Mouse (Mus musculus) heart, postnatal 4 days (tissue): ENCODE results near the gene Hdlbp. TPM values are rescaled to one million over a fixed set of nuclear protein-coding genes. Genes with fewer than 3 reads are reported as not detected.
A peak's percentile ranks its signal among the peaks of the same experiment; 100 is the strongest.
"Not testable (repeated sequence)": the region's sequence is repeated elsewhere in the genome, so short reads cannot be mapped to it uniquely, and the experiment has no call there.

ENCODE experiments used
- DNase-seq: peaks from one replicate; pipeline ENCODE4 v3.0.0; 2021
- total RNA-seq, 2 experiments: library from RNA; stranded (reverse); gene quantifications; 2 replicates each; pipeline ENCODE4 v1.2.3; 2021

Gene Hdlbp
- 100 to 1,000 TPM; 317 to 330 TPM for total RNA-seq

GRCm38 (mm10) chr1:93478586-93479475 lies at the start of gene Hdlbp:
Gene Hdlbp, minus strand, starts transcription at chr1:93478815.
- peak; percentile 99 for DNase-seq

DNA sequence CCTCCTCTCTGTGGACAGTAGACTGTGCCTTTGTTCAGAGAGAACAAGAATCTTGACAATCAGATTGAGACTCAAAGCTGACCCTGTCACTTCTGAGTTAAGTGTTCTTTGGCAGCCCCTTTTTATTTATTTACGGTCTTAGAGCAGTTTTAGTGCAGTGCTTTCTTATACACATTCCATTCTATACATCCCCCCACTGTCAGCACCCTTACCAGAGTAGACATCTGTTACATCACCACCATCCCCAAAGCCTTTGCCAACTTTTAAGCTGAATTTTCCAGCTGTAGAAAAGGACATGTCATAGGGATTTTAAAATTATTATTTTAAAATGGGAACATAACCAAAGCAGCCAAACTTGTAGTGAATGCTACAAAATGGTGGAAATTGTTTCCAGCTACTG lies 43.7 kb upstream of the Hdlbp start:
- DNase-seq, result no peak

DNA sequence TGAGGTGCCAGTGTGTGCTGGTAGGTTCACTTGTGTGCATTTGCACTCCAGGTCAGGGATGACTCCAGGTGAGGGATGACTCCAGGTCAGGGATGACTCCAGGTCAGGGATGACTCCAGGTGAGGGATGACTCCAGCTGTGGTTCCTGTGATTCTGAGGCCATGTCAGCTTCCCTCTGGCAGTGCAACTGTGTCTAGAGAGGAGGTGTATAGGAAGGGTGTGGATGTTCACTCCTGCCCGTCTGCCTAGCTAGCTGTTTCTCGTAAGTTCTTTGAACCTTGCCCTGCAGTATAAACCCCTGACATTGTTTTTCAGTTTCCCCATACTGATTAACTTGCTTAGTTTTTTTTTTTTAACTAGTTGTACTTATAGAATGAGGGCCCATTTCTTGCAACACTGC lies 42.9 kb upstream of the Hdlbp start:
- DNase-seq, result no peak

DNA sequence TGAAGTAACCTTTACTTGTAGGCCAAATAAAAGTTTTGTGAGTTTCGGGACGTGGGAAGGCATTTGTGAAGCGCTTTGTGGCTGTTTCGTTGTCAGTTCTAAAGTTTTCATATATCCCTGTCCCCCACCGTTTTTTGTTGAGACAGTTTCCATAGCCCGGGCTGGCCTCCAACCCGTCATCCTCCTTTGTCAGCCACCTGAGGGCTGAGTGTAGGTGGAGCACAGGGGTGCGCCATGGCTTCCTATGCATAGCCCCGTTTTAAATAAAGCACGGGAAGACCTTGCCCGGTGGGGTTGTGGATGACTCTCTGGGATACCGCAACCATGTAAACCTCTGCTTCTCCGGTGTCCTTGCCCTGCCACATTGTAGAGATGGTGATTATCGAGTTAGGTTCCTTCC lies 34.6 kb upstream of the Hdlbp start:
- DNase-seq, result no peak

- DNase-seq, result no peak
Measured at GRCm38 (mm10) chr1:93512351-93512690, 33.7 kb upstream of the Hdlbp start.

DNA sequence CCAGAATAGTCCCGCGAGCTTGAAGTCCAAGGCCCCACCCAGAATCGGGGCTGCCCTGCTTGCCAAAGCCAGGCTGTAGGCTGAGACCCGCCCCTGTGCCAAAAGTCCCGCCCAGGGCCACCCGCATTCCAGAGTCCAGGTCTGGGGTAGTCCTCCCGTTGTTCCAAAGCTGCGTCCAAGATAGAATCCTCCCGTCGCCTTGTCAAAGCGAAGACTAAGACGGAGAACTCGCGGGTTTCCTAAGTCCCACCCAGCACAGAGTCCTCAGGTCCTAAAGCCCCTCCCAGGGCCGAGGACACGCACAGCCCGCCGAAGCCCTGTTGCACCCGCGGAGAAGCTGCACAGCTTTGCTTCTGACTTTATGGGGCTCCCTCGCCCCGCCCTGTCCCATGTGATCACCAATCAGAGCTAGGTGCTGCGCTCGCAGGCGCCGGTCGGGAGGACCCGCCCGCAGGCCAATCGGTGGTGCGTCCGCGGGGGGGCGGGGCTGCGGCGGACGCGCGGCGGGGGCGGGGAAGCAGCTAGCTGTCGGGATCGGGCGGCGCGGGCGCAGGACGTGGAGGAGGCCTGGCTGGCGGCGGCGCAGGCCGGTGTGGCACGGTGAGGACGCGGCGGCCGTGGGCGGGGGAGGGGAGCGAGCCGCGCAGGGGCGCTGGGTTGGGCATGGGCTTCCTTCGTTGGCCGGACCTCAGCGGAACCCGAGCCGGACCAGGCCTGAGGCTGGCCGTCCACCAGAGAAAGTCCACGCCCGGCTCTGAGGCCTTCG lies 33.2 kb upstream of the Hdlbp start, which contains the start of gene Farp2:
Gene Farp2, plus strand, starts transcription at position 495 of the 766 bp plus-strand sequence.
- DNase-seq, result peak; percentile 95

- peak; percentile 23 for DNase-seq
Measured at GRCm38 (mm10) chr1:93508576-93508975, 30.0 kb upstream of the Hdlbp start.

GRCm38 (mm10) chr1:93506944-93507676 lies 28.5 kb upstream of the Hdlbp start:
- DNase-seq, result peak; percentile 15

DNA sequence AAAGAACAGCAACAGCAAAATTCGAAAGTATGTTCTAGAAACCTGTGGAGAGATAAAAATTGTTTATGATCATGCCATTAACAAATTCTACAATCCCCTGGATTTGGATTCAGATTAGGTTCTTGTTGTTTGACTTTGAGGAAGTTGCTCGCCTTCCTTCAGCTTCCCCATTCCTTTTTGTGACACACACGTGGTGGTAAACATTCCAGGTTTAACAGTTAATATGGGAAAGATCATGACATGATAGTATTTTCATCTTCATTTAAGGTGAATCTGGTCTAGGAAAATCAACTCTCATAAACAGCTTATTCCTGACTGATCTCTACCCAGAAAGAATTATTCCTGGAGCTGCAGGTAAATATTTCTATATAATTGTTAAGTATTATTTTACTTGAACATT lies 16.7 kb upstream of the Hdlbp start:
- DNase-seq, result no peak

DNA sequence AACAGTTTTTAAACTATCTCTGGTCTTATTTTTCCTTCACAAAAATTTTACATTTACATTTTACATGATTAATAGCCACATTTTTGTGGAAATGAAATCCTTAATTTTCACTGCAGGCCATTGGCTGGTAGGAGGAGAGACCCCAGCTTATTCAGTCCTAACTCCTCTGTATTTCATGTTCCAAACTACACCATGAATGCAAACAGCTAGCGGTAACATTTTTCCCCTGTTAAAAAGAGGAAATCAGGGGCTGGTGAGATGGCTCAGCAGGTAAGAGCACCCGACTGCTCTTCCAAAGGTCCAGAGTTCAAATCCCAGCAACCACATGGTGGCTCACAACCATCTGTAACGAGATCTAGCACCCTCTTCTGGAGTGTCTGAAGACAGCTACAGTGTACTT lies 7.7 kb upstream of the Hdlbp start:
- DNase-seq, result not testable (repeated sequence)

- peak; percentile 31 for DNase-seq
Measured at GRCm38 (mm10) chr1:93479476-93480083, 965 bp upstream of the Hdlbp start.

DNA sequence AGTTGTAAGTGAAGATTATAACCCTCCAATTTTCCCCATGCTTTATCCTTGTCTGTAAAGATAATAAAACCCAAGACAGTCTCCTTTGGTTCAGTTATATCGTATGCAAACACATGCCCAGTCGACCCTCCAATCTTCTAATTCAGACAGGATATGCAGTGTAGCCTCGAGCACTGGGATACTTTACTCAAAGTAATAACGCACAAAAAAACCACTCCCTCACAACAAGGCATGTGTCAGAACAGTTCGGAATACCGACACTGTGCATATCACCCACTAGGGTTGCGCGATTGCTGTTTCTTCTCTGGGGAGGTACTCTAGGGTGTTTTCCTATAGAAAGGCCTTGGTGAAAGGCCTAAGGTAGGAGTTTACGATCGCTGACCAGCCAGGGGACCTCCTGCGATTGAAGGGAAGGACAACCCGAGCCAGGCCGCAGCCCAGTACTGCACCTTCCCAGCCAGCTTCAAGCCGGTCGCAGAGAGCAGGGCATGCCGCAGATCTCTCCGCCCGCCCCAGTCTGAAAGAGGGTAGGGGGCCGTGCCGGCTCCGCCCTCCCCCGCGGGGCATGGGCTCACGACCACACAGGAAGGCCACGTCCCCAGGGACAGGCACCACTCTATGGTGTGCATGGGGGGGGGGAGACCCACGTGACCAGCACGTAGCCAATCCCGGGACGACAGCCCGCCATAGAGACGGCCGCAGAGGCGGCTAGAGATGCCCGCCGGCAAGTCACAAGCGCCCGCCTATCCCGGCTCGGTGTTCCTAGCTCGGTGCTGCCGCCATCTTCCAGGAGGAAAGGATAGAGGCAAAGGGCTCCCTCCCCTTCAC lies 643 bp downstream of the Hdlbp start:
- DNase-seq, result peak; percentile 98

DNA sequence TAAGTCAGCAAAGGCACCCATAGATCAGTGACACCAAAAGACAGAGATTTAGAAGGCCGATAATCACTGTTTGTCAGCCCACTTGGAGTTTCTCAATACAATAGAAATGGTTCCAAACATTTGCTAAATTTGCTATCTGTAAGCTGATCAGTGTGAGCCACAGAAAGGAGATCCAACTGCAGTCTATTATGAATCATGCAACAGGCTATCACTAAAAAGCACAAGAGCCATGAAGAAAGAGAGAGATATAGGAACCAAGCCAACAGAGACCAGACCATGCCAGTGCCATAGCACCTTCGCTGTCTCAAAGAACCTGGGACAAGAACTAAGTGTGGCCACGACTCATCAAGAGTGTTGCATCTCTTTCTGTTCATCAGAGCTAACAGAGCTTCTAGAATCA lies 2.9 kb downstream of the Hdlbp start:
- DNase-seq, result no peak

DNA sequence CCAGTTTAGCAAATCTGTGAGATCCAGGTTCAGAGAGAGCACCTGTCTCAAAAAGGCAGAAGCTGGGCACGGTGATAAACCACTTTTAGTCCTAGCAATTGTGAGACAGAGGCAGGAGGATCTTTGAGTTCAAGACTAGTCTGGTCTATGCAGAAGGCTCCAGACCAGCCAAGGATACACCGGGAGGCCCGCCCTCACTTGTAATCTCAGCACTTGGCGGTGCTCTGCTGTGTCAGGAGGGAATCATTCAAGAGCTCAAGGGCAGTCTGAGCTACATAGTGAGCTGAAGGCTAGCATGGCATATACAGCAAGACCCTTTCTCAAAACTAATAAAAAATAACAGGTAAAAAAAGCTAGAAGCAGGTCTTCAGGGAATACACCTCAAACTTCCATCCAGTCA lies 10.0 kb downstream of the Hdlbp start:
- DNase-seq, result no peak

GRCm38 (mm10) chr1:93465746-93466145 lies 12.9 kb downstream of the Hdlbp start:
- no peak for DNase-seq

- DNase-seq, result no peak
Measured at GRCm38 (mm10) chr1:93465066-93465465, 13.5 kb downstream of the Hdlbp start.

- no peak for DNase-seq
Measured at GRCm38 (mm10) chr1:93459101-93459500, 19.5 kb downstream of the Hdlbp start.

DNA sequence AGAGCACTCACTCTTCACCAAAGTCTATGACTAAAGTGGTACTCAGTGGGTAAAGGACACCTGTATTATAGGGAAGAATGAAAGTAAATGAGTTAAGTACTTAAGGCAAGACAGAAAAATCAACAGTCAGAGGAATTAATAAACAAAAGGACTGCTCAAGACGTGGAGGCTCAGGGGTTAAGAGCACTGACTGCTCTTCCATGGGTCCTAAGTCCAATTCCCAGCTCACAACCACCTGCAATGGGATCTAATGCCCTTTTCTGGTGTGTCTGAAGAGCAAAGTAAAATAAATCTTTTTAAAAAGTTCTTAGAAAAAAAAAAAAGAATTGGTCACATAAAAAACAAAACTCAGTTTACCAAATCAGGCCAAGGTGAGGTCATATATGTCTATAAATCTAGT lies 20.3 kb downstream of the Hdlbp start:
- no peak for DNase-seq

- no peak for DNase-seq
Measured at GRCm38 (mm10) chr1:93453721-93454255, 24.8 kb downstream of the Hdlbp start.

- DNase-seq, result not testable (repeated sequence)
Measured at GRCm38 (mm10) chr1:93450118-93450517, 28.5 kb downstream of the Hdlbp start.

DNA sequence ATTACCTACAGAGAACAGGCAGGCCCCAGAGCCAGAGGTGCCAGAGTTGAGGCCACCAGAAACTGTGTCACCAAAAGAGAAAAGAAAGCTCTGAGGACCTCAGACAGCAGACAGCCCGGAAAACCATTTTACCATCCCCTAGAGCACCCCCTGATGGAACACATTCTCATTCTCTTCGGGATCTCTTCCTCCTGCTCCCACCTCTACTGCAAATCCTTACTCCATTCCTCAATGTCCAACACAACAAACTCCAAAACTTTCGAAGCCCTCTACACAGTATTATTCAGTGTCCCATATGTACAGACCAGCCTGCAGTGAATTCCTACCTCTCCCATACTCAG lies 32.8 kb downstream of the Hdlbp start:
- no peak for DNase-seq
